Mouse (Mus musculus) heart, embryonic 14.5 days (tissue): ENCODE measurements around the gene Marcksl1. TPM values are rescaled to one million over a fixed set of nuclear protein-coding genes. Genes with fewer than 3 reads are reported as not detected.

Experiments
- ATAC-seq: fragments of 200-750 bp; cut with Nextera tagmentation; 2 replicates; pipeline ENCODE4 v1.8.0; 2017; ENCODE audit warnings: low read depth, moderate TSS enrichment; ENCODE audit not compliant: insufficient number of reproducible peaks, insufficient read depth, low FRiP score
- H3K27ac ChIP-seq, 2 experiments: fragments of 200-500 bp in 1 of 2; fragments of 300-500 bp in 1 of 2; sonication (generic) in 1 of 2; replicated peaks in 1 of 2; 2 replicates each; pipeline ENCODE4 v1.5.1; 2012 to 2014; ENCODE audit warnings: low read depth in 2 of 2, low read length in 2 of 2, control low read depth in 1 of 2, mild to moderate bottlenecking in 1 of 2, mixed read lengths in 1 of 2; ENCODE audit not compliant: control insufficient read depth in 1 of 2, insufficient read depth in 1 of 2
- H3K27me3 ChIP-seq: fragments of 300-500 bp; sonication (generic); 2 replicates; pipeline ENCODE4 v1.6.1; 2014; ENCODE audit warnings: mild to moderate bottlenecking, low read length, control low read depth; ENCODE audit not compliant: control insufficient read depth, insufficient read depth
- H3K36me3 ChIP-seq: fragments of 300-500 bp; sonication (generic); 2 replicates; pipeline ENCODE4 v1.6.1; 2014; ENCODE audit warnings: mild to moderate bottlenecking, control low read depth, low read length, mixed read lengths; ENCODE audit not compliant: control insufficient read depth, insufficient read depth
- H3K4me1 ChIP-seq, 2 experiments: fragments of 200-500 bp in 1 of 2; fragments of 300-500 bp in 1 of 2; sonication (generic) in 1 of 2; 2 replicates each; pipeline ENCODE4 v1.6.1; 2012 to 2014; ENCODE audit warnings: low read length in 2 of 2, control low read depth in 1 of 2, mixed read lengths in 1 of 2; ENCODE audit not compliant: control insufficient read depth in 2 of 2, insufficient read depth in 2 of 2
- H3K4me2 ChIP-seq: fragments of 300-500 bp; sonication (generic); 2 replicates; pipeline ENCODE4 v1.6.1; 2014; ENCODE audit warnings: mild to moderate bottlenecking, low read length
- H3K4me3 ChIP-seq, 2 experiments: fragments of 200-500 bp in 1 of 2; fragments of 300-500 bp in 1 of 2; sonication (generic) in 1 of 2; 2 replicates each; pipeline ENCODE4 v1.5.1; 2012 to 2014; ENCODE audit warnings: low read length in 2 of 2, mild to moderate bottlenecking in 2 of 2, control low read depth in 1 of 2, low read depth in 1 of 2, moderate library complexity in 1 of 2; ENCODE audit not compliant: control insufficient read depth in 1 of 2, insufficient read depth in 1 of 2
- H3K9ac ChIP-seq: fragments of 300-500 bp; sonication (generic); 2 replicates; pipeline ENCODE4 v1.6.1; 2014; ENCODE audit warnings: mild to moderate bottlenecking, low read length
- H3K9me3 ChIP-seq: fragments of 300-500 bp; sonication (generic); 2 replicates; pipeline ENCODE4 v1.6.1; 2016; ENCODE audit warnings: low read length, control low read depth; ENCODE audit not compliant: control insufficient read depth
- WGBS: fragments of 180-500 bp; shearing (Covaris S2); extraction: QIAGEN DNeasy Blood & Tissue Kit; methylation state at CpG from one replicate; pipeline ENCODE4 v1.1.7; 2014; 5-methylcytosine and 5-hydroxymethylcytosine counted together
- polyA plus RNA-seq: library from polyadenylated mRNA; unstranded; fragments of >200 nt; fragmentation: Nextera tagmentation; extraction: Ambion mirVana; gene quantifications from 2 replicates; pipeline ENCODE4 v1.2.1, GENCODE M21; 2014

Marcksl1 gene
- polyA plus RNA-seq, 1 experiment from 2014 or later: 313 TPM

DNA sequence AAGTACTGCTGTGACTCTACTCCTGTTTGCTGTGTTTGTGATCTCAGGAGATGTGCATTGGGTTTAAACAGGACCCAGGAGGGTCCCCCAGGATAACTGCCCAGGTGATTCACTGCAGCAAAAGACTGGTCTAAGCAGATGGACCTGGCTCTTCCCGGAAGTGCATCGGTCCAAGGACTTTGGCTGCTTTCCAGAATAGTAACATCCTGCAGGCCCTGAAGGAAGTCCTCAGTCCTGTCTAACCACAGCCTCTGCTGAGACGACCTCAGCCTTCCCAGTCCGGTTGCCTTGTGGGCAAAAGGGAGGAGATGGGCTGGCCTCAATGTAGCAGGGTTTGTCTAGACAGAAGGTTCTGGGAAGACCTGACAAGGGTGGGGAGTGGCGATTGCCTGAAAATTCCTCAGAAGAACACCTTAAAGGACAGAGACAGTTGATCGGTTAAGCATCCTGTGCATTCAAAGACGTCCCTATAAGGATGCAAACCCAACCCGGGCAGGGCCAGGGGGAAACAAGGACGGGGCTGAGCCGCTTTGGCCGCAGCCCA, 10.4 kb upstream of the Marcksl1 start:
- H3K27me3 ChIP-seq: no peaks in the 10 kb centered on the region
- no peak for ATAC-seq
- H3K27ac ChIP-seq: 0 out of 4 replicates have a peak overlapping the region, but pooled peaks of 1 of the 2 experiments have one; percentile 28
- peaks cover 39 to 48% of the 10 kb centered on the region in 2 experiments for H3K4me1 ChIP-seq
- 54% methylated on average over 11 of the region's 11 CpGs for WGBS
- H3K9ac ChIP-seq: 0 out of 2 replicates have a peak overlapping the region, but pooled peaks have one; percentile 8
- H3K36me3 ChIP-seq: no peaks in the 10 kb centered on the region
- no peak overlapping the region for H3K4me2 ChIP-seq
- H3K4me3 ChIP-seq: no peak overlapping the region
- H3K9me3 ChIP-seq: no peaks in the 10 kb centered on the region

DNA sequence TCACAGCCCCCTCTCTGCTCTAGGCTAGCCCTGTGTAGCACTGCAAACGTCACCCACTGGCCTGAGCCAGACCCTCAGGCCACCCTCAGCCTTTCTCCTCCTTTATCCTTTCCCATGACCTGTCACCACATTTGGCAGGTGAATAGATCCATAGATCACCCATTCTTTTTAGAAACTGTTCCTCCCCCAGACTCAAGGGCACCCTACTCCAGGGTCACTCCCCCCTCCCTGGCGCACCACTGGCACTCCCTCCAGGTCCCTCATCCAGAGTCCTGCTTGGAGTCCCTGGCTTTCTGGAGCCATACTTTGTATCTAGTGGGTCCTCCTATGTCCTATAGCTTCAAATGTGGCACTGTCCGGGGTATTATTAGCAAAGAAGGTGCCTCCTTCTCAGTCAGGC, 7.9 kb upstream of the Marcksl1 start:
- no peak overlapping the region for H3K9ac ChIP-seq
- no peak overlapping the region for H3K4me3 ChIP-seq
- no peak for ATAC-seq
- no peak overlapping the region for H3K4me2 ChIP-seq
- no peaks in the 10 kb centered on the region for H3K27me3 ChIP-seq
- H3K36me3 ChIP-seq: no peaks in the 10 kb centered on the region
- H3K9me3 ChIP-seq: no peaks in the 10 kb centered on the region
- WGBS: 90% methylated on average over 3 of the region's 3 CpGs
- no peak overlapping the region for H3K27ac ChIP-seq
- H3K4me1 ChIP-seq: peaks cover 39 to 51% of the 10 kb centered on the region in 2 experiments

DNA sequence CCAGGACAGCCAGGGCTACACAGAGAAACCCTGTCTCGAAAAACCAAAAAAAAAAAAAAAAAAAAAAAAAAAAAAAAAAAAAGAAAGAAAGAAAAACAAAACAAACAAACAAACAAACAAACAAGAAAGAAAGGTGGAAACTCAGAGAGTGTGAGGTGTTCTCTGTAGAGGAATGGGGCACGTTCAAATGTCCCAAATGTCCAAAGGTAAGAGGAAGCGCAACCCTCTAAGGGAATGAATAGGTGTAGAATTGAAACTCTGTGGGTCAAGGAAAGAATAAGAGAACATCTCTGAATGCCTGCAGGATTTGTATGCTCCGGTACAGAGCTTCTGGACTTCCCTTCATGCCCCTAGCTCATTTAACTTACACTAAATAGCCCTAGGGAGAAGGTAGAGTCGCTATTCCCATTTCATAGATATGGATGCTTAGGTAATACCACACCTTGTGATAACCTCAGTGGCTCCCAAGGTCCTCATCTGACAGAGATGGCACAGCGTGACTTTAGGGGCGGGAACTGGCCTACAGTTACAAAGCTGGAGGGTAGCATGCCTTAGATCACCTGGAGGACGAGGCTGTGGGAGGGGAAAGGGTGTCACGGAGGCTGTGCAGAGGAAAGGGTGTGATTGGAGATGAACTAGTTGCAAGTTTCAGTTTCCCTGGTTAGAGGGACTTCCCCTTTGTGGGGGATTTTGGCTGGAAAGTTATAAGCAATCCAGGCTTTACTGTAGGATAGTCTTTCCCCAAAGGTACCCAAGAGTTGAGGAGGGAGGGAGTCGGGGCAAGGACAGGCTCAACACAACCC, 5.7 kb upstream of the Marcksl1 start:
- Histone ChIP-seq H3K27ac (peak overlapping the region in 1 of 2 experiments; percentile 50; a peak in 1 of 4 replicates), H3K9ac (0 out of 2 replicates have a peak overlapping the region, but pooled peaks have one; percentile 9), H3K4me3 (no peak overlapping the region), H3K4me1 (peaks cover 37 to 38% of the 10 kb centered on the region in 2 experiments), H3K27me3 (no peaks in the 10 kb centered on the region), H3K4me2 (no peak overlapping the region; the same call in 1 of the 2 replicates), H3K9me3 (no peaks in the 10 kb centered on the region), H3K36me3 (no peaks in the 10 kb centered on the region)
- no peak for ATAC-seq
- WGBS: 50% methylated on average over 9 of the region's 10 CpGs

DNA sequence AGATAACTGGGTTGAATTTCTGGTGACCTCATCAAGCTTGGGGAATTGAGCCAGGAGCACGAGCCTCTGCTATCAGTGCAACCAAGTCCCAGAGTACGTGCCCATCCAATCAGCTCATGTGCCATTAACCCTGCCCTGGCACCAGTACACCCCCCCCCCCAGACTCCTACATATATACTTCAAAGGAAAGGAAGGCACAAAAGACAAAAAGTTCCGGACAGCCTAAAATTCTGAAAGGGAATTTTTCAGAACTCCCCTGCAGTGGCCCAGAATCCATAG, 5.2 kb upstream of the Marcksl1 start:
- WGBS: 22% methylated on average over 3 of the region's 3 CpGs

DNA sequence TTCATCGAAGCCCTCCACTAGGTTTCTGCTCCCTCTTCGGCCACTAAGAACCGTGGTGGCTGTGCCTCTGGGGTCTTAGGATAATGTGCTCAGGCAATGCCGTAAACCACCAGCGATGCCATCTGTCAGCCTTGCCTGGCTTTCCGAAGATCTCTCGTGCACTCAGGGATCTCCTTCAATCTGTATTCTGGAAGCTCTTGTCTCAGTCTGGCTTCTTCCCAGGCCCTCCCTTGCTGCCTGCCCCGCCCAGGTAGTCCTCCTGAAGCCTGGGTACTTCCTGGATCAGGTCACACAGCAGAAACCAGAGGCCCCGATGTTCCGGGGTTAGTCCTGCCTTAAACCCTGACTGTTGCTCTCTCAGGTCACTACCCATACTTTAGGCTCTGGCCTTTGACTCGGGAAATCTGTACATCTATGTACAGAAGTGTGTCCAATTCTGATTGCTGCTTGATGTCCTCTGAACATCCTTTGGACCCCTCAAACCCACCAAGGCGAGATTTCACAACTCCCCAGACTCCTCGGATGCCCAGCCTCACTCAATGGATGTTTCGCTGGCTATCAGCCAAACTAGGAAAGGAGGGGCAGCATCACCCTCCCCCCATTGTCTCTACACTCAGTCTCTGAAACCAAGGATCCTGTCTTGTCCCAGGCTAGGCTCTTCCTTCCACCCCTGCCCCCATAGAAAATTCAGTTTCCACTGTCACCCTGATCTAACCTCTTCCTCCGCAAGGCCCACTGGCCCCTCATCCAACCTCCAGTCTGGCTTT, 4.4 kb upstream of the Marcksl1 start:
- Histone ChIP-seq H3K4me2 (no peak overlapping the region), H3K4me1 (peaks cover 29% of the 10 kb centered on the region in 2 experiments), H3K9ac (no peak overlapping the region), H3K27me3 (no peaks in the 10 kb centered on the region), H3K27ac (peak overlapping the region in 1 of 2 experiments; percentile 50; a peak in 2 of 4 replicates), H3K9me3 (no peaks in the 10 kb centered on the region), H3K4me3 (no peak overlapping the region), H3K36me3 (no peaks in the 10 kb centered on the region)
- whole genome bisulfite sequencing: 59% methylated on average over 15 of the region's 15 CpGs
- no peak for ATAC-seq

More for the DNA sequence above, 5.2 kb upstream of the Marcksl1 start:
- H3K36me3 ChIP-seq: no peaks in the 10 kb centered on the region
- H3K4me1 ChIP-seq: peaks cover 35% of the 10 kb centered on the region in 2 experiments
- no peak overlapping the region for H3K4me3 ChIP-seq
- peak; percentile 37; the same call in 1 of the 2 replicates for ATAC-seq
- no peaks in the 10 kb centered on the region for H3K9me3 ChIP-seq
- H3K27me3 ChIP-seq: no peaks in the 10 kb centered on the region
- H3K27ac ChIP-seq: peak overlapping the region in 1 of 2 experiments; percentile 50; a peak in 2 of 4 replicates
- H3K4me2 ChIP-seq: no peak overlapping the region; the same call in 1 of the 2 replicates
- H3K9ac ChIP-seq: no peak overlapping the region

DNA sequence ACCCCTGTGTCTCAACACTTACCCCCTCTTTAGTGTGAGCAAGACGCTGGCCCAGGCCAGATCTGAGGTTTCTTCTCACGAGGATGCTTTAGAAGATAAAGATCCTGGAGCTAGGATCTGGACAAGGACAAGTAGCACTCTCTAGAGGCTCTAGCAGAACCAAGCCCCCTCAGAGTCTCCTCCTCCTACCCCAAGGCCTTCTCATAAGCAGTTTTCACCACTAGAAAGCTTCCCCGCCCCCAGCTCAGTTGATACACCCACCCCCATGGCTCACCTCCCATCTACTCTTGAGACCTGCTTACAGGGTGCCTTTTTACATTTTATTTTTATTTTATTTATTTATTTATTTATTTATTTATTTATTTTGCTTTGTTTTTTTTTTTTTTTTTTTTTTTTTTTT, 3.7 kb upstream of the Marcksl1 start:
- Histone ChIP-seq H3K4me3 (no peak overlapping the region), H3K36me3 (no peaks in the 10 kb centered on the region), H3K9me3 (no peaks in the 10 kb centered on the region), H3K9ac (no peak overlapping the region), H3K4me1 (peaks cover 24 to 25% of the 10 kb centered on the region in 2 experiments), H3K27me3 (no peaks in the 10 kb centered on the region), H3K4me2 (no peak overlapping the region), H3K27ac (no peak overlapping the region)
- WGBS: 63% methylated on average over 3 of the region's 3 CpGs
- no peak for ATAC-seq

DNA sequence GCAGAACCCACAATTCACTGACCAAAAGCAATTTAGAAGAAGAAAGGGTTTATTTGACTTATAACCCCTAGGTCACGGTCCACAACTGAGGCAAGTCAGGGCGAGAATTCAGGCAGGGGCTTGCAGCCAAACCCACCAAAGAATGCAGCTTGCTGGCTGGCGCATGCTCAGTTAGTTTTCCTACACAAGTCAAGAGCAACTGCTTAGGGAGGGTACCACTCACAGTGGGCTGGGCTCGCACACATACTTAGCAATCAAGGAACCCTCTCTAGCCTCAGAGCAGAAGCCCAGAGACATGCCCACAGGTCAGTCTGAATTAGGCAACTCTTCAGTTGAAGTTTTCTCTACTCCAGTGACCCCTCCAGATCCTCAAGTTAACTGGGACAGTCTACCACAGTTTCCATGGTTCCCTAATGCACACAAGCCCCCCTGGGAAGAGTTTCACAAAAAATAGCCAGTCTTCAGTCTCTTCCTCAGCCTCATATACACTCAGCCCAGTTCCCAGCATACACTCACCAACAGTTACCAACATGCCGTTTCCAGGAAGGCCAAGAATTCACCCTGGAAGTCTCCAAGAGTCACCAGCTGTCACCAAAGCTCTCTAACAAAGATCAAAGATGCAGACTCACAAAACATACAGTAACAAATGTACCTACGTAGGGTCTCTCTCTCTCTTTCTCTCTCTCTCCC, 2.5 kb upstream of the Marcksl1 start:
- no peak for ATAC-seq
- Histone ChIP-seq H3K9me3 (no peaks in the 10 kb centered on the region), H3K36me3 (peaks cover 11% of the 10 kb centered on the region), H3K27me3 (no peaks in the 10 kb centered on the region), H3K27ac (peak overlapping the region in 1 of 2 experiments; percentile 12; a peak in 1 of 4 replicates), H3K4me1 (peaks cover 24 to 27% of the 10 kb centered on the region in 2 experiments), H3K9ac (no peak overlapping the region), H3K4me2 (no peak overlapping the region), H3K4me3 (no peak overlapping the region)
- WGBS: 64% methylated on average over 6 of the region's 6 CpGs
